Mouse (Mus musculus): ENCODE data around the gene Mark3.

DNA sequence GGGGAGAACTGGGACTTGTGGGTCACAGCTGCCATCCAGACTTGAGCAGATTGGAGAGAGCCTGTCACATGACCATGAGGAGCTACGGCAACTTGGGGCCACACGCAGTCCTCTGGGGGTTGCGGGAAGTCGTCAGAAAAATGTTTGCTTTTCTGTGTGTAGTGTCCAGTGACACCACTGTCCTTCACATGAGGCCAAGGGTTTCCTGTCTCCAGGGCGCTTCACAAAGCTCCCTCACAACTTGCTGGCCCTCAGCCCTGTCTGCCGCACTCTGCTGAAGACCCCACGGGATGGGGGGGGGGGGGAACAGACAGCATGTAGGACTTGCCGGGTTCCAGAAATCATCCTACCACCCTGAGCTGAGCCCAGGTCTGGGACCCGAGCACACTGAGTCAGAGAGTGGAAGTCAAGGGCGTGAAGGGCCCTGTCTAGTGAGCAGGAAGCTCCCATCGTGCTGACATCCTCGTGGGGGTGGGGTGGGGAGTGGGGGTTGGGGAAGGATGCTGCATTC lies 120.0 kb downstream of the Mark3 start:
- TF ChIP-seq CTCF (IDR thresholded peaks at IDR 0.05; ENCODE audit: low read depth, low read length) (no peak), GATA1 (IDR thresholded peaks at IDR 0.05; ENCODE audit: borderline replicate concordance, low read length) (no peak), POLR2AphosphoS5 (IDR thresholded peaks at IDR 0.05; ENCODE audit: insufficient replicate concordance, low read depth, low read length) (no peak), TAL1 (conservative IDR thresholded peaks at IDR 0.05; ENCODE audit: low read depth, low read length) (no peak), GATA2 (IDR thresholded peaks at IDR 0.05; ENCODE audit: borderline replicate concordance, low read depth, low read length) (no peak)
